Mouse (Mus musculus) kidney, adult 11 months (tissue): ENCODE results near the gene Lce1m.
A peak's percentile ranks its signal among the peaks of the same experiment; 100 is the strongest.
"Not testable (repeated sequence)": the region's sequence is repeated elsewhere in the genome, so short reads cannot be mapped to it uniquely, and the experiment has no call there.

ENCODE experiments used
- DNase-seq: peaks from one replicate; pipeline ENCODE4 v3.0.0; 2022

The Lce1m gene

GRCm38 (mm10) chr3:93018960-93019359 is at the start of gene Lce1m:
Gene Lce1m (minus strand): TSS chr3:93019060.
- DNase-seq = no peak

- DNase-seq = not testable (repeated sequence)
Measured at GRCm38 (mm10) chr3:93068523-93068922, 49.7 kb upstream of the Lce1m start, which contains the start of gene Gm4858. Gene Gm4858 (plus strand): TSS chr3:93068823.

- DNase-seq = no peak
Measured at GRCm38 (mm10) chr3:93052826-93053474, 34.1 kb upstream of the Lce1m start.

- no peak for DNase-seq
Measured at GRCm38 (mm10) chr3:93050182-93050581, 31.3 kb upstream of the Lce1m start.

- no peak for DNase-seq
Measured at GRCm38 (mm10) chr3:93031450-93031849, 12.6 kb upstream of the Lce1m start.

GRCm38 (mm10) chr3:93025486-93025885 is 6.6 kb upstream of the Lce1m start:
- no peak for DNase-seq

- DNase-seq = no peak
Measured at GRCm38 (mm10) chr3:93023411-93024184, 4.7 kb upstream of the Lce1m start.

GRCm38 (mm10) chr3:93021171-93021570 is 2.3 kb upstream of the Lce1m start:
- no peak for DNase-seq

- DNase-seq = no peak
Measured at GRCm38 (mm10) chr3:93015460-93016104, 3.3 kb downstream of the Lce1m start, which contains the start of gene Crct1. Gene Crct1 (minus strand): TSS chr3:93015687.

GRCm38 (mm10) chr3:93014871-93015270 is 4.0 kb downstream of the Lce1m start:
- DNase-seq = no peak

- no peak for DNase-seq
Measured at GRCm38 (mm10) chr3:93014378-93014801, 4.5 kb downstream of the Lce1m start.

GRCm38 (mm10) chr3:93002843-93003242 is 16.0 kb downstream of the Lce1m start:
- no peak for DNase-seq

GRCm38 (mm10) chr3:93000621-93001020 is 18.2 kb downstream of the Lce1m start:
- DNase-seq = no peak

- peak; percentile 28 for DNase-seq
Measured at GRCm38 (mm10) chr3:92998691-92999090, 20.2 kb downstream of the Lce1m start.

- no peak for DNase-seq
Measured at GRCm38 (mm10) chr3:92991926-92992325, 26.9 kb downstream of the Lce1m start, which contains the start of gene Lce3f. Gene Lce3f (plus strand): TSS chr3:92992226.

- no peak for DNase-seq
Measured at GRCm38 (mm10) chr3:92978484-92978883, 40.4 kb downstream of the Lce1m start.
